Mouse (Mus musculus) hematopoietic multipotent progenitor cell, adult 10-12 weeks (in vitro differentiated cells): ENCODE data around the gene Slc26a1. TPM values are rescaled to one million over a fixed set of nuclear protein-coding genes. Genes with fewer than 3 reads are reported as not detected.

Experiments used
- polyA plus RNA-seq: library from polyadenylated mRNA; stranded (reverse); fragments of >175 nt; gene quantifications from 2 replicates; pipeline ENCODE4 v1.2.3, GENCODE M21; 2012; ENCODE audit warnings: low replicate concordance

Slc26a1 gene
- 0.11 and 2.2 TPM in 2 replicates for polyA plus RNA-seq

GRCm38 (mm10) chr5:108675251-108675816, at the start of gene Slc26a1:
Gene Slc26a1 (minus strand): TSS chr5:108675569.

GRCm38 (mm10) chr5:108692271-108692670, 16.9 kb upstream of the Slc26a1 start, which contains the start of gene Fgfrl1:
Gene Fgfrl1 (plus strand): TSS chr5:108692382.

GRCm38 (mm10) chr5:108668977-108669936, 6.1 kb downstream of the Slc26a1 start, which contains the start of gene Dgkq:
Gene Dgkq (minus strand): TSS chr5:108669672.

GRCm38 (mm10) chr5:108659698-108660631, 15.4 kb downstream of the Slc26a1 start, which contains the start of gene Idua:
Gene Idua (plus strand): TSS chr5:108660331.

GRCm38 (mm10) chr5:108629634-108630483, 45.5 kb downstream of the Slc26a1 start, which contains the start of the genes Gak and Tmem175:
Gene Gak (minus strand): TSS chr5:108629755.
Gene Tmem175 (plus strand): TSS chr5:108629770.

Other genes with a start within 250 kb of the Slc26a1 start
- 25.5 and 43.8 TPM in 2 replicates for gene Atp5k, start 241.1 kb downstream of the Slc26a1 start, polyA plus RNA-seq
- 0.58 and 1.2 TPM in 2 replicates for gene Mfsd7a, start 226.7 kb downstream of the Slc26a1 start, polyA plus RNA-seq
- gene Pcgf3, start 214.3 kb downstream of the Slc26a1 start, polyA plus RNA-seq, result 12.2 and 16.4 TPM in 2 replicates
- 0.24 and 0.42 TPM in 2 replicates for gene Cplx1, start 125.5 kb downstream of the Slc26a1 start, polyA plus RNA-seq
- gene Gak, start 45.8 kb downstream of the Slc26a1 start, polyA plus RNA-seq, result 78.6 and 91.9 TPM in 2 replicates
- 2.8 and 4.8 TPM in 2 replicates for gene Tmem175, start 45.8 kb downstream of the Slc26a1 start, polyA plus RNA-seq
- 19.4 and 24.3 TPM in 2 replicates for gene Idua, start 15.2 kb downstream of the Slc26a1 start, polyA plus RNA-seq
- 6.7 and 11.7 TPM in 2 replicates for gene Dgkq, start 5.9 kb downstream of the Slc26a1 start, polyA plus RNA-seq
- 4.9 and 9.6 TPM in 2 replicates for gene Fgfrl1, start 16.8 kb upstream of the Slc26a1 start, polyA plus RNA-seq
- gene Rnf212, start 99.4 kb upstream of the Slc26a1 start, polyA plus RNA-seq, result 0.47 TPM in 1 of 2 replicates, not detected in the other
- gene Tmed11, start 119.8 kb upstream of the Slc26a1 start, polyA plus RNA-seq, result not detected in 2 replicates
- gene Vmn2r8, start 133.3 kb upstream of the Slc26a1 start, polyA plus RNA-seq, result not detected in 2 replicates
- gene Vmn2r9, start 177.0 kb upstream of the Slc26a1 start, polyA plus RNA-seq, result not detected in 2 replicates